Mouse (Mus musculus) stomach, postnatal 0 days (tissue): ENCODE data around the gene Ktn1. TPM values are rescaled to one million over a fixed set of nuclear protein-coding genes. Genes with fewer than 3 reads are reported as not detected.

Experiments
- ATAC-seq: fragments of 200-750 bp; cut with Nextera tagmentation; 2 replicates; pipeline ENCODE4 v1.8.0; 2017; ENCODE audit not compliant: low FRiP score, low TSS enrichment
- DNase-seq: peaks from one replicate; pipeline ENCODE4 v3.0.0-alpha.2; 2016; ENCODE audit warnings: low spot score
- H3K27ac ChIP-seq: fragments of 300-500 bp; sonication (generic); replicated peaks from 2 replicates; pipeline ENCODE4 v1.5.1; 2014; ENCODE audit warnings: mild to moderate bottlenecking, control low read depth
- H3K27me3 ChIP-seq: fragments of 300-500 bp; sonication (generic); 2 replicates; pipeline ENCODE4 v1.6.1; 2014; ENCODE audit warnings: low read length; ENCODE audit not compliant: control insufficient read depth, insufficient read depth
- H3K36me3 ChIP-seq: fragments of 300-500 bp; sonication (generic); 2 replicates; pipeline ENCODE4 v1.6.1; 2014; ENCODE audit warnings: low read length, mixed read lengths; ENCODE audit not compliant: control insufficient read depth, insufficient read depth
- H3K4me1 ChIP-seq: fragments of 300-500 bp; sonication (generic); replicated peaks from 2 replicates; pipeline ENCODE4 v1.6.1; 2014; ENCODE audit warnings: antibody characterized with exemption; ENCODE audit not compliant: control insufficient read depth, insufficient read depth
- H3K4me2 ChIP-seq: fragments of 300-500 bp; sonication (generic); replicated peaks from 2 replicates; pipeline ENCODE4 v1.6.1; 2014; ENCODE audit warnings: low read depth, mild to moderate bottlenecking, control low read depth, moderate library complexity
- H3K4me3 ChIP-seq: fragments of 300-500 bp; sonication (generic); 2 replicates; pipeline ENCODE4 v1.5.1; 2014; ENCODE audit warnings: low read depth, low read length, control low read depth
- H3K9ac ChIP-seq: fragments of 300-500 bp; sonication (generic); 2 replicates; pipeline ENCODE4 v1.6.1; 2014; ENCODE audit warnings: mild to moderate bottlenecking, low read length, control low read depth, mixed read lengths
- H3K9me3 ChIP-seq: fragments of 300-500 bp; sonication (generic); 2 replicates; pipeline ENCODE4 v1.6.1; 2016; ENCODE audit warnings: low read length; ENCODE audit not compliant: control insufficient read depth
- CTCF ChIP-seq: IDR thresholded peaks from 2 replicates; pipeline ENCODE4 v1.5.1; 2016; ENCODE audit warnings: antibody characterized with exemption, low read depth, mild to moderate bottlenecking, moderate library complexity
- EP300 ChIP-seq: optimal IDR thresholded peaks from 2 replicates; pipeline ENCODE3; 2016; ENCODE audit warnings: antibody characterized with exemption
- WGBS: fragments of 180-500 bp; shearing (Covaris S2); extraction: QIAGEN DNeasy Blood & Tissue Kit; methylation state at CpG from one replicate; pipeline ENCODE4 v1.1.7; 2014; 5-methylcytosine and 5-hydroxymethylcytosine counted together
- polyA plus RNA-seq: library from polyadenylated mRNA; unstranded; fragments of >200 nt; fragmentation: Nextera tagmentation; extraction: Ambion mirVana; gene quantifications from 2 replicates; pipeline ENCODE4 v1.2.1, GENCODE M21; 2015

The Ktn1 gene
- polyA plus RNA-seq, 1 experiment from 2014 or later, result 48.8 TPM

DNA sequence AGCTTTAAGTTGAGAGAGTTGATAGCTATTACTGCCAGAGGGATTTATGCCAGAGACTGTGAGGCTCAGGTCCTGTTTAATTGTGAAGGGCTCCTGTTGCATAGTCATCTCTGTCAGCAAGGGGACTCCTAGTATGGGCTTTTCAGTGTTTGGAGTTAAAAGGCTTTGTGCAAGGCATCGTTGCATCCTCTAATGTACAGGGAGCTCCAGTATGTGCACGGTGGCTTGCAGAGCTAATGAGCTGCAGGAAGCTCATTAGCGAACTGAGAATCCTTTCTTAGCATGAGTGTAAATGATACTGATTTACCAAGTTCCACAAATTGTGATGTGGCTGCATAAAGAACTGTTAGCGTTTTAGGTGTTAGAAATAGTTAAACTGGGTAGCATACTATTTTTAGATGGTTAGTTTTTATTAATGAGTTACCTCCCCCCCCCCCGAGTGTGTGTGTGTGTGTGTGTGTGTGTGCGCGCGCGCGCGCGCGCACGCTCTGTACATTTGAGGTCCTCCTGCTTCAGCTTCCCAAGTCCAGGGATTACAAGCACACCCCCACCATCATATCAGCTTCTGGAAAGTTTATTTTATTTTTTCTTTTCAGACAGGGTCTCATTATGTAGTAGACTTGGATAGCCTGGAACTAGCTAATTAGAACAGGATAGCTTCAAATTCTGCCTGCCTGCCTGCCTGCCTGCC, 69.8 kb downstream of the Ktn1 start:
- H3K36me3 ChIP-seq, result 0 out of 2 replicates have a peak, but pooled peaks cover 2% of the 10 kb centered on the region
- 96% methylated on average over 14 of the region's 14 CpGs for WGBS
- no peak overlapping the region for H3K4me2 ChIP-seq
- ATAC-seq (no peak), DNase-seq (no peak)
- H3K27ac ChIP-seq, result no peak overlapping the region
- no peaks in the 10 kb centered on the region for H3K4me1 ChIP-seq
- H3K4me3 ChIP-seq, result no peak overlapping the region
- no peaks in the 10 kb centered on the region for H3K9me3 ChIP-seq
- H3K9ac ChIP-seq, result no peak overlapping the region
- TF ChIP-seq CTCF (no peak), EP300 (no peak)
- H3K27me3 ChIP-seq, result no peaks in the 10 kb centered on the region

DNA sequence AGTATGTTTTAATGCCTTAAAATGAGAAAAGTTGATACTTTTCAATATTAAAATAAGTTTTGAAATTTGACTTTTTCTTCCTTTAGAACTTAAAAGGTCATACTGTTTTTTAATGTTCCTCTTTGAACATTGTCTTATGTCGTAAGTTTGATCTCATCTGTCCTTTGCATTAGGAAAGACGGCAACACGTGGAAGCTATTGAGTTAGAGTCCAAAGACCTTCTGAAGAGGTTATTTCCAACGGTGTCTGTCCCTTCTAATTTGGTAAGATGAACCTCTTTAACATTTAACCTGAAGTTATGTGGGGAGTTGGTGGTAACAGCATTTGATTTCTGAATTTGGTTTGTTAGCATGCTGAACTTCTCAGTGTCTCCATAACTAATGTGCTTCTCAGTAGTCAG, 71.8 kb downstream of the Ktn1 start:
- Histone ChIP-seq H3K27me3 (no peaks in the 10 kb centered on the region), H3K36me3 (peaks cover 6% of the 10 kb centered on the region; the same call in 1 of the 2 replicates), H3K4me2 (no peak overlapping the region), H3K4me1 (no peaks in the 10 kb centered on the region), H3K4me3 (no peak overlapping the region), H3K9ac (no peak overlapping the region), H3K27ac (no peak overlapping the region), H3K9me3 (no peaks in the 10 kb centered on the region)
- DNase-seq (no peak), ATAC-seq (no peak)
- TF ChIP-seq EP300 (no peak), CTCF (no peak)
- 97% methylated on average over 4 of the region's 4 CpGs for WGBS

DNA sequence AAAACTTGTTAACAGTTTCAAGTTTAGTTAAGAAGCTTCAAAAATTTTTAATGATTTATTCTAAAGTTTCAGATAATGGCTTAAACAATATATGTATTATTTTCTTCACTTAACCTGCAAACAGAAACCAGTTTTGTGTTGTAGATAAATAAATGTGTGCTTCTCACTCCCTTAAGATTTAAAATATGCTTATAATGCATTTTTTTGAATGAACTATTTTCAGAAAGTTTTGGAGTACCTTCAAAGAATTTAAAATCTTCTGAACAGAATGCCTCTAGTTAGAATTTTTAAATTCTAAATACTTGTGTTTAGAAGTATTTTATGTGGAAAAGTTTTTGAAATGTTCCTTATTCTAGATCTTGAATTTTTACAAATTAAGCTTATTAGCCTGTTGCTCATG, 74.8 kb downstream of the Ktn1 start:
- TF ChIP-seq EP300 (no peak), CTCF (no peak)

DNA sequence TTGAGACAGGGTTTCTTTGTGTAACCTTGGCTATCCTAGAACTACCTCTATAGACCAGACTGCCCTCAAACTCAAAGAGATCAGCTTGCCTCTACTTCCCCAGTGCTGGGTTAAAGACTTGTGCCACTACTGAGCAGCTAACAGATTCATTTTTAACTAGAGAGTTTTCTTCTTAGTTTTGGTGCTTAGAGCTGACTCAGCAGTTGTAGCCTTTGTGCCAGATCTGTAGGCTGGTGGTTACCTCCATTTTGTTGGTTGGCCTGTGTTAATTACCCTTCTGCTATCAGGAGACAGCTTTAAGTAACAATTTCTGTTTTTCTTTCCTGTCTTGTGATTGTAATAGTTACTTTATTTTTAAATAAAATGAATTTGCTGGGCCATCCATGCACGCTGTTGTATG, 80.3 kb downstream of the Ktn1 start:
- no peak for TF ChIP-seq EP300
- no peak for TF ChIP-seq CTCF
- Histone ChIP-seq H3K9me3 (no peaks in the 10 kb centered on the region), H3K4me3 (no peak overlapping the region), H3K4me2 (no peak overlapping the region), H3K9ac (no peak overlapping the region), H3K36me3 (peaks cover 24% of the 10 kb centered on the region), H3K27ac (no peak overlapping the region), H3K27me3 (no peaks in the 10 kb centered on the region), H3K4me1 (no peaks in the 10 kb centered on the region)
- ATAC-seq (no peak), DNase-seq (no peak)
- 93% methylated on average over 1 of the region's 1 CpGs for WGBS

More for the DNA sequence above, 74.8 kb downstream of the Ktn1 start:
- no peak for DNase-seq
- Histone ChIP-seq H3K9ac (no peak overlapping the region), H3K4me1 (no peaks in the 10 kb centered on the region), H3K9me3 (no peaks in the 10 kb centered on the region), H3K27me3 (no peaks in the 10 kb centered on the region), H3K4me2 (no peak overlapping the region), H3K4me3 (no peak overlapping the region), H3K27ac (no peak overlapping the region), H3K36me3 (peaks cover 10% of the 10 kb centered on the region)
- no peak for ATAC-seq

DNA sequence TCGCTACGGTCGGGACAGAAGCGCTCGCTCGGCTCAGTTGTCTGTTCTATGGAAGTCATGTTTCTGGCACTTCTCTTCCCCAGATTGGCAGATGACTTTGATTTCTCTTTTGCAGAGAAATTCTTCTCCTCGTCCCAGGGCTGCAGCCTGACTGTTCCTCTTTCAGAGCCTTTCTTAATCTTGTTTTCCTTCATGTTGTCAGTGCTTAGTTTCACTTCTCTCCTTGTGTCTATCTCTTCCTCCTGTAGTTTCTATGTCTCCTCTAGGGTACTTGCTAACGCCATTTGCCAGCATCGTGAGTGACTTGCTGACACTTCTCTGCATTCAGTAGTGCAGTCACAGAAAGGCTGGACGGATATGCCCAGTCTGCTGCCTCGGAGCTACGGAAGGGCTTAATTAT, 87.1 kb downstream of the Ktn1 start:
- Histone ChIP-seq H3K9me3 (no peaks in the 10 kb centered on the region), H3K4me2 (no peak overlapping the region), H3K9ac (no peak overlapping the region), H3K27ac (no peak overlapping the region), H3K27me3 (no peaks in the 10 kb centered on the region), H3K36me3 (peaks cover 15% of the 10 kb centered on the region), H3K4me1 (no peaks in the 10 kb centered on the region), H3K4me3 (no peak overlapping the region)
- TF ChIP-seq EP300, result no peak
- TF ChIP-seq CTCF, result no peak
- DNase-seq (no peak), ATAC-seq (no peak)
- 86% methylated on average over 12 of the region's 12 CpGs for WGBS

DNA sequence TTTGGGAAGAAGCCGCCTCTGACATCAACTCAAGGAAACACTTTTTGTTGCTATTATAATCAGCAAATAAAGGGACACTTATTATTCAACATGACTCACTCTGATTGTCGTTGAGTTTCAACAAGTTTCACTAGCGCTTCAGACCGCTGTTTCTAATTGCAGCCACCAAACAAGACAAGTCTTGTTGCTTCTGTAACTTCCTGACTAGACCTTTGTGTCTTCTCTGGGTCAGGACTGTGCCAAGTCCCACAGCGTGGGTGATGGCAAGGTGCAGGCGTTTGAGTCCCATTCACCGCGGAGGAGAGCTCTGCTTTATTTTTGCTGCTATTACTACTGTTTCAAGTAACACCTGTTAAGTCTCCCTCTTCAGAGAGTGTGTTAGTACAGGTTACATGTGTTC, 88.2 kb downstream of the Ktn1 start:
- ATAC-seq (no peak), DNase-seq (no peak)
- Histone ChIP-seq H3K27ac (no peak overlapping the region), H3K4me1 (no peaks in the 10 kb centered on the region), H3K9ac (no peak overlapping the region), H3K4me2 (no peak overlapping the region), H3K9me3 (no peaks in the 10 kb centered on the region), H3K4me3 (no peak overlapping the region), H3K36me3 (peaks cover 15% of the 10 kb centered on the region), H3K27me3 (no peaks in the 10 kb centered on the region)
- TF ChIP-seq CTCF, result no peak
- WGBS, result 63% methylated on average over 8 of the region's 8 CpGs
